Mouse (Mus musculus) MEL-GATA-1-ER (cell line): ENCODE results near the gene Gm6676.
"Not testable (repeated sequence)": the region's sequence is repeated elsewhere in the genome, so short reads cannot be mapped to it uniquely, and the experiment has no call there.

Experiments used
- DNase-seq: peaks from one replicate; pipeline ENCODE4 v3.0.0-alpha.2; 2012; ENCODE audit warnings: low read depth; ENCODE audit errors: extremely low read depth

The Gm6676 gene

DNA sequence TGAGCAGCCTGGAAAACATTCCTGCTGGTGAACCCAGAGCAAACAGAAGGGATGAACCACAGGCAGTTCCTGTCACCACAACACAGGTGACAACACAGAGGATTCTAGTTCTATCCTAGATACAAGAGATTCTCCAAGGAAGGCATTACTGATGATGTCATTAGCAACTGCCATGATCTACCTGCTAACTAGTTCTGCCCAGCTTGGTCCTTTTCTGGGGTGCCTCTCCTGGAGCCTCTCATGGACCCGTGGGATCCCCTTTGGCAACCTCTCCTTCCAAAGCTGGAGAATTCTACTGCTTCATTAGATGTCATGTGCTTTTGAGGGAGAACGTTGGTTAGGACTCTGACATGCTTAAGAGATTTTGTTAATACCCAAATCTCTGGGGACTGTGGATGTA, at the start of gene Gm6676:
Gene Gm6676 (minus strand): TSS at position 101 of the 400 bp plus-strand sequence.
- DNase-seq: not testable (repeated sequence)

DNA sequence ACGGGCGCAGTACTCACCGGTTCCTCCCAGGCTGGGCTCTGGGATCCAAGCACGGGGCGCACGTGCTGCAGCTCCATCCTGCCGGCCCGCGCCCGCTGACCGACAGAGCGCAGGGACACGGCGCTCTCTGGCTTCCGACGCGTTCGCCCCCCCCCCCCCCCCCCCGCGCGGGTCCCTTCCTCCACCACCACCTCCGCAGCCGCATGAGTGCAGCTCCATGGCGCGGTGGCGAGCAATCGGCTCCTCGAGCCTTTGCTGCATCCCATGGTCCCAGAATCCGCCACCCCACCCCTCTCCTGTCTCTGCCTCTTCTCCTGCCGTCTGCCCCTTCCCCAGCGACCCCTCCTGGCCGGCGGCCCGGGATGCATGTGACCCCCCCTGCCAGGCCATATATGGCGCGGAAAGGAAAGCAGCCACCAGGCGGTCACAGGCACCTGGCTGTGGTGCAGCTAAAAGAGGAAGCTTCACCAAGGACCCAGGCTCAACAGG, 49.3 kb upstream of the Gm6676 start, which contains the start of gene Gm3512:
Gene Gm3512 (minus strand): TSS at position 51 of the 489 bp plus-strand sequence.
- not testable (repeated sequence) for DNase-seq

DNA sequence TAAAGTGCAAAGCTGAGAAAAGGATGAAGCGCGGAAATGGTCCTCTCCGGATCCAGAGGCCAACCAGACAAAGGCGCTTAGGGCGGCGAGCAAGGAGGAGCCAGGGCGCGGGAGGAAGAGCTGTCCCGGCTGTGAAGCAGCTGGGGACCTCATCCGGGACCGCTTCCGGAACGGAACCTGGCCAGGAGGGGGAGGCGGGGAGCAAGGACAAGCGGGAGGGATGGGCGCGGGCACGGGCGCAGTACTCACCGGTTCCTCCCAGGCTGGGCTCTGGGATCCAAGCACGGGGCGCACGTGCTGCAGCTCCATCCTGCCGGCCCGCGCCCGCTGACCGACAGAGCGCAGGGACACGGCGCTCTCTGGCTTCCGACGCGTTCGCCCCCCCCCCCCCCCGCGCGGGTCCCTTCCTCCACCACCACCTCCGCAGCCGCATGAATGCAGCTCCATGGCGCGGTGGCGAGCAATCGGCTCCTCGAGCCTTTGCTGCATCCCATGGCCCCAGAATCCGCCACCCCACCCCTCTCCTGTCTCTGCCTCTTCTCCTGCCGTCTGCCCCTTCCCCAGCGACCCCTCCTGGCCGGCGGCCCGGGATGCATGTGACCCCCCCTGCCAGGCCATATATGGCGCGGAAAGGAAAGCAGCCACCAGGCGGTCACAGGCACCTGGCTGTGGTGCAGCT, 19.9 kb downstream of the Gm6676 start:
- not testable (repeated sequence) for DNase-seq

DNA sequence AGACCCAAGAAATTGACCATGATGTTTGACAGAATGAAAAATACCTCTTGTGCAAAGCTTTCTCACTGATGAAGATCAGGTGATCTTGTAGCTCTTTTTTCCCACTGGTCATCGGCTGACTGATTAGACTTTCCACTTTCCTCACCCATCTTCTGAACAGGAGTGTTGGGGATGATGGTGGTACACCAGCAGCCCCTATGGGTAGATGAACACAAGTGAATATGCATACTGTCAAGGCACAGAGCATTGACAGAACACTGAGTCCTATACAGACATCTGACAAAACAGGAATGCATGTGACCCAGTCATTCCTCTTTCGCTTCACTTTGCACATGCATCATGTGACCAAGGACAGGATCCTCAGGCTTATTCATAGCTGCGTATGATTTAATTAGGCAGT, 24.7 kb downstream of the Gm6676 start, which contains the start of gene Gm3696:
Gene Gm3696 (minus strand): TSS at position 101 of the 400 bp plus-strand sequence.
- DNase-seq: not testable (repeated sequence)
